ENCODE assay signal across 18 mouse cellular contexts in genomic region chr13:30665261-30665660, GRCm38 (mm10). TPM values are rescaled to one million over a fixed set of nuclear protein-coding genes. Genes with fewer than 3 reads are reported as not detected.
DNase-seq lines count a peak whose midpoint lies in the region; ATAC-seq and TF ChIP-seq lines count a peak whose summit lies in the region.
"Had no signal": no experiment of that assay in that cellular context is flagged by ENCODE, and none has a peak within 500 bp of the region (broad histone marks: within the 10 kb centered on the region; RNA-seq: fewer than 3 reads in every experiment).

No protein-coding gene starts in this region.

- H3K9ac ChIP-seq in kidney, embryonic 14.5 days (ENCODE audit: low read depth, low read length), result no peak overlapping the region
- no peak overlapping the region for H3K9ac ChIP-seq in stomach, postnatal 0 days (ENCODE audit: low read length)
- H3K9ac ChIP-seq: embryonic facial prominence, embryonic 13.5 days; hindbrain, embryonic 15.5 days; kidney, embryonic 15.5 days had no signal

- no peak overlapping the region for H3K4me3 ChIP-seq in kidney, embryonic 14.5 days (ENCODE audit: low read length)
- no peak overlapping the region for H3K4me3 ChIP-seq in stomach, postnatal 0 days (ENCODE audit: low read depth, low read length)
- H3K4me3 ChIP-seq: embryonic facial prominence, embryonic 13.5 days; forebrain, embryonic 10.5 days; hindbrain, embryonic 15.5 days; kidney, embryonic 15.5 days had no signal

- H3K36me3 ChIP-seq in kidney, embryonic 14.5 days (ENCODE audit: control insufficient read depth, insufficient read depth, low read length), result no peaks in the 10 kb centered on the region
- no peaks in the 10 kb centered on the region for H3K36me3 ChIP-seq in stomach, postnatal 0 days (ENCODE audit: control insufficient read depth, insufficient read depth, low read length)
- H3K36me3 ChIP-seq: forebrain, embryonic 10.5 days; hindbrain, embryonic 15.5 days; kidney, embryonic 15.5 days had no signal

- no peak for TF ChIP-seq CTCF in stomach, postnatal 0 days (IDR thresholded peaks at IDR 0.05; ENCODE audit: low read depth)

- no peak overlapping the region for H3K27ac ChIP-seq in kidney, embryonic 14.5 days (ENCODE audit: low read depth, low read length)
- H3K27ac ChIP-seq in stomach, postnatal 0 days (replicated peaks), result peak overlapping the region; percentile 67
- H3K27ac ChIP-seq: embryonic facial prominence, embryonic 13.5 days; forebrain, embryonic 10.5 days; hindbrain, embryonic 15.5 days; kidney, embryonic 15.5 days had no signal

- no peaks in the 10 kb centered on the region for H3K4me1 ChIP-seq in kidney, embryonic 14.5 days (ENCODE audit: control insufficient read depth, insufficient read depth, low read length)
- H3K4me1 ChIP-seq in stomach, postnatal 0 days (replicated peaks; ENCODE audit: control insufficient read depth, insufficient read depth), result no peaks in the 10 kb centered on the region

- peak; percentile 65 for DNase-seq in adrenal gland, adult 2 months
- DNase-seq in adrenal gland, adult 18-20 months (ENCODE audit: low spot score in 2 of 2), result no peak
- DNase-seq in kidney, adult 11 months, result peak; percentile 36
- peak; percentile 27 for DNase-seq in lung, postnatal 10 days
- no peak for DNase-seq in lung, postnatal 14 days
- DNase-seq in stomach, postnatal 0 days (ENCODE audit: low spot score), result no peak
- DNase-seq: cerebellum, adult 11-12 months; heart, postnatal 10 days; thymus, postnatal 36 days had no signal

- no peak for ATAC-seq in kidney, embryonic 14.5 days (ENCODE audit: low FRiP score, low TSS enrichment)
- peak; percentile 49; the same call in 1 of the 2 replicates for ATAC-seq in stomach, postnatal 0 days (ENCODE audit: low FRiP score, low TSS enrichment)
- no peak for ATAC-seq in cerebellum, adult (ENCODE audit: insufficient number of reproducible peaks, low FRiP score, low TSS enrichment)
- ATAC-seq: Patski had no signal

- no peak for TF ChIP-seq EP300 in stomach, postnatal 0 days (optimal IDR thresholded peaks at IDR 0.05)

- H3K27me3 ChIP-seq in kidney, embryonic 14.5 days (ENCODE audit: control insufficient read depth, insufficient read depth, low read length), result no peaks in the 10 kb centered on the region
- no peaks in the 10 kb centered on the region for H3K27me3 ChIP-seq in stomach, postnatal 0 days (ENCODE audit: control insufficient read depth, insufficient read depth, low read length)
- H3K27me3 ChIP-seq: embryonic facial prominence, embryonic 13.5 days; hindbrain, embryonic 15.5 days; kidney, embryonic 15.5 days; Patski had no signal

- H3K4me2 ChIP-seq in kidney, embryonic 14.5 days (replicated peaks; ENCODE audit: low read depth, low read length), result no peak overlapping the region
- no peak overlapping the region for H3K4me2 ChIP-seq in stomach, postnatal 0 days (replicated peaks; ENCODE audit: low read depth)
- H3K4me2 ChIP-seq: embryonic facial prominence, embryonic 13.5 days; hindbrain, embryonic 15.5 days; kidney, embryonic 15.5 days; liver, embryonic 11.5 days; midbrain, embryonic 11.5 days had no signal

- H3K9me3 ChIP-seq in kidney, embryonic 14.5 days (ENCODE audit: control insufficient read depth, low read length), result no peaks in the 10 kb centered on the region
- no peaks in the 10 kb centered on the region for H3K9me3 ChIP-seq in stomach, postnatal 0 days (ENCODE audit: control insufficient read depth, low read length)
- H3K9me3 ChIP-seq: embryonic facial prominence, embryonic 13.5 days; forebrain, embryonic 10.5 days; hindbrain, embryonic 15.5 days; kidney, embryonic 15.5 days had no signal

- WGBS in kidney, embryonic 14.5 days, result 91% methylated on average over 8 of the region's 8 CpGs
- WGBS in stomach, postnatal 0 days, result 69% methylated on average over 8 of the region's 8 CpGs

RNA-seq across cellular contexts. Expression of gene Dusp22, which starts 5.5 kb away (rescaled TPM):
- 10 to 100 TPM; 21.8 to 29.6 TPM for total RNA-seq in adrenal gland, adult 2 months (2021)
- polyA plus RNA-seq in adrenal gland, adult 2 months (2012; rRNA removed), result 7.6 and 9.5 TPM in 2 replicates
- 10 to 100 TPM; 23.7 to 25.4 TPM for total RNA-seq in adrenal gland, adult 18-20 months (2021)
- 16.3 and 22.5 TPM in 2 replicates for polyA plus RNA-seq in kidney, embryonic 14.5 days (2014; fragmentation: Nextera tagmentation; extraction: Ambion mirVana)
- polyA plus RNA-seq in stomach, postnatal 0 days (2015; fragmentation: Nextera tagmentation; extraction: Ambion mirVana), result 49.2 and 51.4 TPM in 2 replicates

Comparison
In these comparisons a context has a peak if more than half of its experiments do, and no peak if none do; other contexts are left out.
1. DNase-seq: peak in adrenal gland, adult 2 months (single experiment), kidney, adult 11 months (single experiment) and lung, postnatal 10 days (single experiment); none in adrenal gland, adult 18-20 months (0 of 2), lung, postnatal 14 days (single experiment) and stomach, postnatal 0 days (single experiment).